ENCODE assay signal across 9 mouse cellular contexts in genomic region chr3:107943239-107943990, GRCm38 (mm10). TPM values are rescaled to one million over a fixed set of nuclear protein-coding genes. Genes with fewer than 3 reads are reported as not detected.
DNase-seq lines count a peak whose midpoint lies in the region; ATAC-seq and TF ChIP-seq lines count a peak whose summit lies in the region.
"Had no signal": no experiment of that assay in that cellular context is flagged by ENCODE, and none has a peak within 500 bp of the region (broad histone marks: within the 10 kb centered on the region; RNA-seq: fewer than 3 reads in every experiment).

TSS of gene Gstm6 (minus strand) at chr3:107943749.

- H3K4me1 ChIP-seq in thymus, adult 2 months (replicated peaks; ENCODE audit: control insufficient read depth, insufficient read depth, low read length): no peaks in the 10 kb centered on the region
- H3K4me1 ChIP-seq in lung, embryonic 14.5 days (ENCODE audit: insufficient read depth): no peaks in the 10 kb centered on the region
- no peaks in the 10 kb centered on the region for H3K4me1 ChIP-seq in stomach, embryonic 15.5 days

- WGBS in thymus, adult 2 months: 78% methylated on average over 20 of the region's 20 CpGs
- WGBS in lung, embryonic 14.5 days: 11% methylated on average over 20 of the region's 20 CpGs
- WGBS in stomach, embryonic 15.5 days: 19% methylated on average over 20 of the region's 20 CpGs

- ATAC-seq in lung, embryonic 14.5 days (ENCODE audit: insufficient read depth): peak; percentile 62
- peak; percentile 71 for ATAC-seq in stomach, embryonic 15.5 days (ENCODE audit: insufficient read depth, low FRiP score, low read depth)

- H3K27ac ChIP-seq in thymus, adult 2 months (ENCODE audit: control insufficient read depth, insufficient read depth, low read length): peak within 1 kb of the TSS; percentile 30; the same call in 1 of the 2 replicates
- H3K27ac ChIP-seq in lung, embryonic 14.5 days (ENCODE audit: low read depth): no peak within 1 kb of the TSS
- no peak within 1 kb of the TSS for H3K27ac ChIP-seq in stomach, embryonic 15.5 days

- no peak within 1 kb of the TSS for H3K9ac ChIP-seq in lung, embryonic 14.5 days
- no peak within 1 kb of the TSS for H3K9ac ChIP-seq in stomach, embryonic 15.5 days

- peak within 1 kb of the TSS; percentile 44 for H3K4me2 ChIP-seq in lung, embryonic 14.5 days
- H3K4me2 ChIP-seq in stomach, embryonic 15.5 days: peak within 1 kb of the TSS; percentile 43

- no peaks in the 10 kb centered on the region for H3K36me3 ChIP-seq in thymus, adult 2 months (ENCODE audit: control insufficient read depth, insufficient read depth, low read length)
- no peaks in the 10 kb centered on the region for H3K36me3 ChIP-seq in lung, embryonic 14.5 days (ENCODE audit: insufficient read depth)
- H3K36me3 ChIP-seq in stomach, embryonic 15.5 days: no peaks in the 10 kb centered on the region

- no peak for TF ChIP-seq POLR2A in thymus, adult 2 months (IDR thresholded peaks at IDR 0.05; ENCODE audit: control insufficient read depth, extremely low read depth, insufficient read depth, low read length, poor library complexity)

- H3K27me3 ChIP-seq in thymus, adult 2 months (ENCODE audit: control insufficient read depth, insufficient read depth, low read length): no peaks in the 10 kb centered on the region
- H3K27me3 ChIP-seq in lung, embryonic 14.5 days (ENCODE audit: insufficient read depth, low read length): no peaks in the 10 kb centered on the region
- H3K27me3 ChIP-seq in stomach, embryonic 15.5 days (replicated peaks): no peaks in the 10 kb centered on the region

- no peaks in the 10 kb centered on the region for H3K9me3 ChIP-seq in lung, embryonic 14.5 days (ENCODE audit: low read depth, low read length)
- H3K9me3 ChIP-seq in stomach, embryonic 15.5 days: no peaks in the 10 kb centered on the region

- H3K4me3 ChIP-seq in thymus, adult 2 months (ENCODE audit: control insufficient read depth, insufficient read depth, low read length): no peak within 1 kb of the TSS
- H3K4me3 ChIP-seq in lung, embryonic 14.5 days (ENCODE audit: low read depth, low read length): peak within 1 kb of the TSS; percentile 8; the same call in 1 of the 2 replicates
- peak within 1 kb of the TSS; percentile 16; the same call in 1 of the 2 replicates for H3K4me3 ChIP-seq in stomach, embryonic 15.5 days (replicated peaks)

- no peak for DNase-seq in thymus, adult 2 months
- DNase-seq in thymus, postnatal 0 days (ENCODE audit: low spot score): no peak
- no peak for DNase-seq in gonadal fat pad, adult 2 months (ENCODE audit: low read depth)
- peak; percentile 53 to 76 for DNase-seq in kidney, postnatal 25 days
- peak; percentile 65 for DNase-seq in lung, embryonic 14.5 days
- no peak for DNase-seq in adrenal gland, postnatal 36 days
- DNase-seq in T-cell, adult 2 months (ENCODE audit: low spot score): no peak

- no peak for TF ChIP-seq CTCF in thymus, adult 2 months (IDR thresholded peaks at IDR 0.05; ENCODE audit: borderline replicate concordance, control insufficient read depth, extremely low read depth, insufficient read depth, low read length, poor library complexity)
- TF ChIP-seq CTCF in lung, embryonic 14.5 days (IDR thresholded peaks at IDR 0.05; ENCODE audit: low read depth): peak; percentile 68

RNA-seq across cellular contexts. Expression of gene Gstm6, which starts in this region (rescaled TPM):
- 1.1 and 1.3 TPM in 2 replicates for polyA plus RNA-seq in thymus, adult 2 months (2012; rRNA removed)
- polyA plus RNA-seq in thymus, postnatal 0 days (2015; fragmentation: Nextera tagmentation; extraction: Ambion mirVana): 2.5 and 3.1 TPM in 2 replicates
- 96.3 and 174 TPM in 2 replicates for polyA plus RNA-seq in gonadal fat pad, adult 2 months (2012; rRNA removed)
- polyA plus RNA-seq in lung, embryonic 14.5 days (2014; fragmentation: Nextera tagmentation; extraction: Ambion mirVana): 2.2 and 2.9 TPM in 2 replicates
- polyA plus RNA-seq in stomach, embryonic 15.5 days (2015; fragmentation: Nextera tagmentation; extraction: Ambion mirVana): 9.3 and 12.4 TPM in 2 replicates
- 1 to 10 TPM; 4.3 to 6.0 TPM for total RNA-seq in adrenal gland, postnatal 36 days (2021)
- total RNA-seq: common myeloid progenitor, adult 5-6 weeks had no signal

Comparison
In these comparisons a context has a peak if more than half of its experiments do, and no peak if none do; other contexts are left out.
1. DNase-seq: peak in kidney, postnatal 25 days (2 of 2) and lung, embryonic 14.5 days (single experiment); none in thymus, adult 2 months (single experiment), thymus, postnatal 0 days (single experiment), gonadal fat pad, adult 2 months (single experiment), adrenal gland, postnatal 36 days (0 of 2) and T-cell, adult 2 months (single experiment).